Mouse (Mus musculus) layer of hippocampus, adult 2 months (tissue): ENCODE data around the gene Vps37b. TPM values are rescaled to one million over a fixed set of nuclear protein-coding genes. Genes with fewer than 3 reads are reported as not detected.

Experiments used
- DNase-seq, 2 experiments: peaks; one replicate each; pipeline ENCODE4 v3.0.0; 2022; ENCODE audit warnings: low spot score in 2 of 2
- H3K27ac ChIP-seq: fragments of 200-600 bp; 2 replicates; pipeline ENCODE4 v1.8.1; 2022
- H3K4me3 ChIP-seq: fragments of 200-600 bp; 2 replicates; pipeline ENCODE4 v1.8.1; 2022; ENCODE audit warnings: mild to moderate bottlenecking
- CTCF ChIP-seq: fragments of 200-600 bp; conservative IDR thresholded peaks from 2 replicates; pipeline ENCODE4 v1.8.1; 2022; ENCODE audit warnings: antibody characterized with exemption, mild to moderate bottlenecking, moderate library complexity
- total RNA-seq, 2 experiments: library from RNA; stranded (reverse); gene quantifications; 2 replicates each; pipeline ENCODE4 v1.2.3; 2021

Gene Vps37b
- total RNA-seq, 2 experiments from 2014 or later: 36.8 to 42.2 TPM

GRCm38 (mm10) chr5:124025587-124026441 lies 6.3 kb downstream of the Vps37b start:
- TF ChIP-seq CTCF: no peak
- no peak for DNase-seq
- peak overlapping the region; percentile 81 for H3K27ac ChIP-seq
- no peak overlapping the region; the same call in 1 of the 2 replicates for H3K4me3 ChIP-seq

DNA sequence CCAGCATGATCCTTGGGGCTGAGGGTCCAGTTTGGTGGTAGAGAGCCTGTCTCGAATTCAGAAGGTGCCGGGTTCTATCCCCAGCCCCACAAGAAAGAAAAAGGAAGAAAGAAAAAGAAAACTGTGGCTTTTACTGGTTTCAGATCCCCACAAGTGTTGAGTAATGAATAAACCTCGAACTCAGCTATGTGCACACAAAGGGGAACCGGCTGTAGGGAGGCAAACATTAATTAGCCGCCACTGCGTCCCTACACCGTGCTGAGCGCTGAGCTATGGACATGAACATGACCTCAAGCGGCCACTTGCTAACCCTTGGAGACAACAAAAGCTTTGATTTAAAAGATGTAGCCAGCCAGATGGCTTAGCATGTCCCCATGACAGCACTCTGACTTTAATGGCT lies 6.9 kb downstream of the Vps37b start:
- H3K27ac ChIP-seq: peak overlapping the region; percentile 81
- TF ChIP-seq CTCF: no peak
- H3K4me3 ChIP-seq: no peak overlapping the region
- DNase-seq: no peak

- DNase-seq: no peak
- no peak for TF ChIP-seq CTCF
- H3K27ac ChIP-seq: peak overlapping the region; percentile 81
- no peak overlapping the region for H3K4me3 ChIP-seq
Measured at GRCm38 (mm10) chr5:124024677-124025076, 7.4 kb downstream of the Vps37b start.

GRCm38 (mm10) chr5:124022365-124022764 lies 9.7 kb downstream of the Vps37b start:
- no peak for TF ChIP-seq CTCF

GRCm38 (mm10) chr5:124021701-124022100 lies 10.4 kb downstream of the Vps37b start:
- DNase-seq: no peak
- peak overlapping the region; percentile 82 for H3K27ac ChIP-seq
- H3K4me3 ChIP-seq: no peak overlapping the region
- no peak for TF ChIP-seq CTCF

More at GRCm38 (mm10) chr5:124022365-124022764, 9.7 kb downstream of the Vps37b start:
- Histone ChIP-seq H3K27ac (peak overlapping the region; percentile 82), H3K4me3 (no peak overlapping the region)
- DNase-seq: no peak

DNA sequence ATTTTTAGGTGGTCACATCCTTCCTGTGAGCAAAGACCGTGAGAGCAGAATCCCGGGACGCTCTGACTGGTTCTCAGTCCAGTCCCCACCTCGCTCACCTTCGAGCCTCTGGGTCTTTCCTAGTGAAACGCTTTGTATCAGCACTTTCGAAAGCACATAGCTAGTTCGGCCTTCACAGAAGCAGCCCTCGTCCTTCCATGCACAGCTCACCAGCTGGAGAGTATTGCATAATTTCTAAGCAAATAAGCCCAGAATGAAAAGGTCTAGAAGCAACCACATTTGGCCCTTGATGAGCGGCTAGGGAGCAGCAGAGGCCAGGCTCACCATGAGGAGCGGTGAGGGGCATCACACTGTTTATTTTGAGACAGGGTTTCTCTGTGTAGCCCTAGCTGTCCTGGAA lies 10.9 kb downstream of the Vps37b start:
- DNase-seq: no peak
- no peak for TF ChIP-seq CTCF
- peak overlapping the region; percentile 82 for H3K27ac ChIP-seq
- no peak overlapping the region for H3K4me3 ChIP-seq

DNA sequence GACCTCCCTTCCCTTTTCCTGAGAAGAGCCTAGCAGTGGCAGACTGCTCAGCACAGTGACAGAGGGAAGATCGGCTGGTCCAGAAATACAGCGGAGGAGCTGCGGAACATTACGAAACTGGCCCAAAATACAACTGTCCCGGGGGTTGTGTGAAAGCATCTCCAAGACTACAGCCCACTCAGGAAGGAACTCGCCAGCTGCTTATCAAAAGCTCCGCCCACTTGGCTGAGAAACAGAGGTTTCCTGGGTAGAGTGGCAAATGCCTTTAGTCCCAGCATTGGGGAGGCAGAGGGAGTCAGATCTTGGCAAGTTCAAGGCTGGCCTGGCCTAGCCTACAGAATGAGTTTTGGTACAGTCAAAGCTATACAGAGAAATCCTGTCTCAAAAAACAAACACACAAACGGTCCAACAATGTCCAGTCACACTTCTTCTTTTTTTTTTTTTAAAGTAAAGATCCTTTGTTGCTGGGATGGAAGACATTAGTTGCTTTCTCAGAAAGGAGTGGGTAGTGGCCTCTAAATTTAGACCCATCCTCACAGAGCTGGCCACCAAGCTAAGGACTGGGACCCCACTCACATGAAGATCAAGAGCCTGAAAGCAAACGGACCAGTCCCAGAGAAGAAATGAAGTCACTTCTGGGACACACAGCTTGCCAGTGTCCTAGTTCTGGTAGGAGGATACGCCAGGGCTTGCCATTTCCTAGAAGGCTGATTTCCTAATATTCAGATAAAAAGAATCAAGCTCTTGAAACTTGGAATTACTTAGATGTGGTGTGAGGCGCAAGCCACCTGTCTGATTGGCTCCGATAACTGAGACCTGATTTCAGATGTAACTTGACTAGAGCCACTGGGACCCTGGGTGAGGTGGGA lies 12.5 kb downstream of the Vps37b start:
- peak overlapping the region; percentile 87 for H3K27ac ChIP-seq
- peak overlapping the region; percentile 26; the same call in 1 of the 2 replicates for H3K4me3 ChIP-seq
- peak; percentile 75 to 91 for DNase-seq
- TF ChIP-seq CTCF: no peak

DNA sequence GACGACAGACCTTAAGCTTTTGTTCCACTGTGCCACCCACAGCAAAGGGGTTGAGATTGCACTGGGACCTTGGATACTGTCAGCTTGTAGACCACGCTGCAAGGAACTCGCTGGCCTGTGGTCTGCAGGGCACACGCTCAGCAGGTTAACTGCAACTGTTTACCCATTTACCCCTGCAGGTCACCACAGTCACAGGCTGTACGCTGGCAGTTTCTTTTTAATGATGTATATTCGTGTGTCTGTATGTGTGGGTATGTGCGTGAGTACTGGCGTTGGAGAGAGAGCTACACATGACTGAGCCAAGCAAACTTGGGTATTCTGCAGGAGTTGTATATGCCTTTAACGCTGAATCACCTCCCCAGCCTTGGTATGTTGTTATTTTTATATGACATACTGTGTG lies 13.4 kb downstream of the Vps37b start:
- DNase-seq: no peak
- no peak for TF ChIP-seq CTCF

GRCm38 (mm10) chr5:124017941-124018340 lies 14.1 kb downstream of the Vps37b start:
- Histone ChIP-seq H3K4me3 (no peak overlapping the region), H3K27ac (peak overlapping the region; percentile 87)
- DNase-seq: no peak
- TF ChIP-seq CTCF: no peak

More for the DNA sequence above, 13.4 kb downstream of the Vps37b start:
- peak overlapping the region; percentile 87 for H3K27ac ChIP-seq
- peak overlapping the region; percentile 26 for H3K4me3 ChIP-seq

DNA sequence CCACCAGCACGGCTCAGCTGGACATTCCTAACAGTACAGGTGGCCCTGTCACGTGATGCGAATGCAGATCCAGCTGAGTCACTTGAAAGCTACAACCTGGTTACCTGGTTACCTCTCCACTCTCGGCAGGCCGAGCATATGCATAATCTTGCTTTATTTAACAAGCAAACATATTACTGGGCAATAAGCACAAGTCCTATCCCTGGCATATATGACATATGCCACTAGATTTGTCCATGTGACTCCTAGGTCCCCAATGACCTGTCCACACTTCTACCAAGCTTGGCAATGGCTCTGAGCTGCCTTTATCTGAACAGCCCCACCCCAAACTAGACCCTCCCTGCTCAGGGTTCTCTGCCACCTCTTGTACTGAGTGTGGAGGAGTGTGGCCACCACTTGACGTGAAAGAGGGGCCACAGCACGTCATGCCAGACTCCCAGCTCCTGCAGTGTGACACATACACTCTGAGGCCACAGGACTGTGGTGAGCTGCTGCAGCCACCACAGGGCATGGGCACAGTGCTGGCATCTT lies 15.7 kb downstream of the Vps37b start:
- H3K27ac ChIP-seq: peak overlapping the region; percentile 87
- no peak for TF ChIP-seq CTCF
- DNase-seq: no peak

DNA sequence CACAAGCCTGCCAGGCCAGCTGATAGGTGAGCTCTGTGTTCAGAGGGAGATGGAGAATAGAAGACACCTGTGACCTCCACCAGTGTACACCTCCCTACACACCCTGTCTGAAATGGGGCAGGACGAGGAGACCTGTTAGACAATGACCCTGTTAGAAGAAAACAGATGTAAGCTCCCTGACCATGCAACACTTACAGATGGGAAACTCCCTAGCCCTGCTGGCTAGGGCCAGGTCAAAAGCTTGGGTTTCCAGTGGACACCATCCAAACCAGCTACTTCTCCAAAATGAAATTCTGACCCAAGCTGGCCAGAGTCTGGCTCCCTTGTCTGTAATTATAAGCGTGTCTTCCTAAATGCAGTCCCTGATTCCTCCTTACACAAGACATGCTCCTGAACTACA lies 16.3 kb downstream of the Vps37b start:
- H3K4me3 ChIP-seq: no peak overlapping the region
- DNase-seq: no peak
- peak overlapping the region; percentile 87; the same call in 1 of the 2 replicates for H3K27ac ChIP-seq
- TF ChIP-seq CTCF: no peak

More for the DNA sequence above, 15.7 kb downstream of the Vps37b start:
- no peak overlapping the region for H3K4me3 ChIP-seq

- H3K4me3 ChIP-seq: peak overlapping the region; percentile 20
- DNase-seq: no peak
- H3K27ac ChIP-seq: peak overlapping the region; percentile 67
- TF ChIP-seq CTCF: no peak
Measured at GRCm38 (mm10) chr5:124014791-124015251, 17.2 kb downstream of the Vps37b start.
